Mouse (Mus musculus) c-Kit-positive CD71-positive TER-119-positive erythroid progenitor cells, embryonic 14.5 days (primary cell): ENCODE results near the gene Mast4.
A peak's percentile ranks its signal among the peaks of the same experiment; 100 is the strongest.

Experiments
- DNase-seq: peaks from one replicate; pipeline ENCODE4 v3.0.0-alpha.2; 2013; ENCODE audit warnings: low spot score

Mast4 gene

DNA sequence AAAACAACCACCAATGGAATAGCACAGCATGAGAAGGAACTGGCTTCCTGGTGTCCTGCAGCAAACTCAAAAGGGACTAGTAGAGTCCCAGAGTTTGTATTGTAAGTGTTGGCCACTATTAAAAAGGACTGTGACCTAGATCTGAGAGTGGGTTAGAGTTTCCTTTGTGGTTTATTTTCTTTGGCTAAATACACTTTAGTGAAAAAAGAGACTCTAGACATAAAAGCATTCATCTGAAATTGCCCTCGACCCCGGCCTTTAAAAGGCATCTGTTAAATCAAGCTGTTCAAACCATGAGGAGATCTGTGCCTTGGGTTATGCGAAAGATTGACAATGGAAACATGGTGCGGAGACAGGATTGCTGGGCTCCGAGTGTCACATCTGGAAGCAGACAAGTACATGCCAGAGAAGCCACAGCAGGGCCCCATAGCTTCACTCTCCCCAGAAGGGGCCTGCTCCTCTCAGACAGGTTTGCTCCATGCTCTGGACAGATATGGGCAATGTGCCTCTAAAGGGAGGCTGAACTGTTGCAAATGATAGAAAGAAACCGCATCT lies 543.6 kb downstream of the Mast4 start:
- no peak for DNase-seq

DNA sequence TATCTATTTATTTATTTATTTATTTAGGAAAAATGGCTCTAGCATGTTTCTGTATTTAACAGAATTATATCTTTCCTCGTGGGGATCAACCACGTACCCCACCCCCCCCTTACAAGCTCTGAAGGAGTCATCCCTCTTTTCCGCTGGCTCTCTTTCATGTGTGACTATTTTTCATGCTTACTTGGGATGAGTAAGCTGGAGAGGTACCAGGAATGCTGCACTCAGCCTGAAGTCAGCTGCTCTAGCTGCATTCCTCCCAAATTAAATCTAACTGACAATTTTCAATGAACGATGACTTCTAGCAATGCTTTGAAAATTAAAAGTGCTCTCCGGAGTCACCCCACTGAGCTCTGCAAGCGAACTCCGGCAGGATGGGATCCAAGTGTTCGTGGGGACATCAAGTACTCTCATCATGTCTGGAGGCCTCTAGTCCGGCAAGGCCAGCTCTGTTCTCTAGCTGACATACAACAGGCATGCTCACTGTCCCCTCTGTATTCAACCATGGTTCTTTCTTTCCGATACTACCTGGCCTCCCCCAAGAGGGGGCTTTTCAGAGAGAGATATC lies 547.5 kb downstream of the Mast4 start:
- no peak for DNase-seq

GRCm38 (mm10) chr13:102783531-102784310 lies 550.6 kb downstream of the Mast4 start:
- no peak for DNase-seq

- no peak for DNase-seq
These were observed 555.0 kb downstream of the Mast4 start for GRCm38 (mm10) chr13:102779275-102779674.

DNA sequence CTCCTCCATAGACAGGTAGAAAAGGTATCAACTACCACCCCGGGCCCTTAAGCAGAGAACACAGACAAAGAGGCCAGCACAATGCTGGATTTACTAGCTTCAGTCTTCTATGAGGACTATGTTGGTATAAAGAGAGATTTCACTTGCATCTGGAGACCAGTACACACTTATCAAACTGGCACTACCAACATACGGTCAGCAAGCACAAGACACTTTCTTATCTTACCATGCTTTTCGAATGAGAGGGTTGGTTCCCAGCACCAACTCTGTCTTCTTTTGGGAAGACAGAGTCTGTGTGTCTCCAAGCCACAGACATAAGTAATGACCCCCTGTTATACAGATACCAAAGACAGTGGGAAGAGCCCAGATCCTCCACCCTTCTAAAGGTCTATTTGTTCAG lies 555.4 kb downstream of the Mast4 start:
- DNase-seq, result no peak

DNA sequence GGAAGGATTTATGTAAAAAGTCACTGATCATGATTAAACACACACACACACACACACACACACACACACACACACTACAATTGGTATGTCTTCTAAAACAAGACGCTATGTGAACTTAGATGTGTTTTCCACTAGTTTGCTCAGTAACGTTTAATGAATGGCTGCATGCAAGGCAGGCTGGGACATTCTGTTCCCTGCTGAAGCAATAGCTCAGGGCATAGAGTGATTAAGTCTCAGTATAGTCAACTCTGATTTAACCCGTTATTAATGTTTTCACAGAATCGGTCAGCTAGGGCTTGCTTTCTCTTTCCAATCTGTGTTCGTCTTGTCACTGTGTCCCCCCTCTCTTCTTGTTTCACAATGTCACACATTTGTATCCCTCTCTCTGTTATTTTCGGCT lies 558.8 kb downstream of the Mast4 start:
- no peak for DNase-seq

GRCm38 (mm10) chr13:102774786-102775201 lies 559.5 kb downstream of the Mast4 start:
- DNase-seq, result no peak

DNA sequence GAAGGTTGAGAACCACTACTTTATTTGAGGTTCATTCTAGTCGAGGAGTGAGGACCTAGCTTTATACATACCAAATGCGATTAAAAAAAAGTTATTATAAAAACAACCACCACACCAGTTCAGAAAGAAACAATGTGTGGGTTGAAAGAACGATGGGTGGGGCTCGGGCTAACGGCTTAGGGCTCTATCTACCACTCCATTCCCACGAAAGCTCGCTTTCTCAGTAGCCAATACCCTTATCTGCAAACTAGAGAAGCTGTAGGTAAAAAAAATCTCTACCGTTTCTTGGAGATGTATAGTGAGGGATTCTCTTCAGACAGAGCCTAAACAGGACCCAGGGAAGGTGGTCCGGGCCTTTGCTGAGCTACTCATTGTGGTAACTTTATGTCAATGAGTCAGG lies 561.1 kb downstream of the Mast4 start:
- peak; percentile 51 for DNase-seq

DNA sequence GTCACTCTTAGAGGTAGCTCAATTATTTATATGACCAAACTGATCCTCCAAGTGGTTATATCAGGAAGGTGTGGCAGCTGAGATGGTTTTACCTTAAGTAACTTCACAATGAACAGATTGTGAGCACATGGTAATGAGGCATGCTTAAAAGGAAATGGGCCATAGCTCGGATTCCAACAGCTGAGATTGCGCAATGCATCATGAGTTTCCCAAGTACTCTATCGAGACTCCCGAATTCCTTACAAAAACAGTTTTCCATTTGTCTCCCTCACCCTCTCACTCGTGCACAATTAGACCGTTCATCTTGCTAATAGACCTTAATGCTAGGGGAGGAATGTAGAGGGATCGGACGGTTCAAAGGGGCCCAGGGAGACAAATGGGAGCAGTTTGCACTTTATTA lies 564.1 kb downstream of the Mast4 start:
- no peak for DNase-seq

DNA sequence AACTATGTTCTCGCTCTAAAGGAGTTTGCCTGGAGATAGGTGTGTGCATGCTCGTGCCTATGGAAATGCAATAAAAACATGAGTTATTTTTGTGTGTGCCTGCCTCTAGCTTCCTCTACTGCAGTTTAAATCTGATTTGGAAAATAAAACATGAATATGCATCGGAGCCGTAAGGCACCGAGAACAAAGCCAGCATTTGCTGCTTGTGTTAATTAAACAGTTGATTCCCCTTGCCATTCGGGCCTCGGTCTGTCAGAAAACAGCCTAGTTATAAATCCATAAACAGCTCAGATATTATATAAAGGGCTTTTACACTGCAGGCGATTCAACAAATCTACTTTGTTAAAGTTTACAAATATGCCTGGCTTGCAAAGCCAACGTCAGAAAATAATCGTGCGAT lies 565.8 kb downstream of the Mast4 start:
- DNase-seq, result no peak

DNA sequence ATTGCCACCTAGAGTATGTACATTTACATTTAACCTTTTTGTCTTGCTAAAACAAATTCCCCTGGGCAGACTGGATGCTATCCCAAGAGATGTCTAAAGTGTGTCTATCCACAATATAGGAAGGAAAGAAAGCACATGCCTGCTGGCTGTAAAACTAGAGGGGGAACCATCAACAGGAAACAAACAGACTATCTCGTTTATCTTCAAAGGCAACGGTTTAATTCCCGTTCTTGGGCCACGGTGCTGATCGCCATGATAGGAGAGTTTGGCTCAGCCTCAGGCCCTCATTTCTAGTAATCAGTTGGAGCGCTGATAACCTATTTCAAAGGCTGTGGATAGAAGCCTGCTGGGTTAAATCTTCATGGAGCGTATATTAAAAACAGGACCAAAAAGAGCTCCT lies 567.2 kb downstream of the Mast4 start:
- no peak for DNase-seq

DNA sequence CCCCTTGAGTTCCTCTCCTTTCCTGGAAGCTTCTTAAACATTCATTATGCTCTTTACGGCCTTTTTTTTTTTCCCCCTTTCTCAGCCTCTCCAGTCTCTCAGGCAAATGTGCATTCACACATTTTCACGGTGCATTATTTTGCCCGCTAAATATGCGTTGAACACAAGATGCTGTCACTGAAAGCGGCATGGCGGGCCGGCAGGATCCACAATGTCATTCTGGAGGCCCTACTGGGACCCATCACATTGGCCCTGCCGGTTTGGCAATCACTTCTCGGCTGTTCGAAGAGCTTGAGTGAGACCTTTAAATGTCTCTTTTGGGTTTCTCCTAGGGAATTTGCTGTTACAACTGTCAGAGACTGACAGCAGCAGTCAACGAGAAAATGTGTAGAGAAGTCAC lies 569.1 kb downstream of the Mast4 start:
- DNase-seq, result no peak

DNA sequence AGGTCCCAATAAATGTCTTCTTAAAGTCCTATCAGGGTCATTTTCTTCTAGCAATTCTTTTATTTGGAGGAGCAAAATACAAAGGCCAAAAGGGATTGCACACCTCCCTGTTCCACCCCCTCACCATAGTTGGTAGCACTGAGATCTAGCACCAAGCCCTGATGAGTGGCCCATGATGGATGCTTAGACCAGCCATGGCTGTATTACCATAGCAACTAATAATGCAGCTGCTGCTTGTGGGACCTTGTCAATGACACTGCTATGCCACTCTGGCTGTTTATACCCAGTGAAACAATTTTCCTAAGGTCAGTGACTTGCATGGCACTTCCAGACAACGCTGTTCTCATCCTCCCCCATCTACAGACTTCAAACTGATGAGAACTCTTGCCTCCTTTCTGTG lies 570.1 kb downstream of the Mast4 start:
- no peak for DNase-seq

- DNase-seq, result no peak
These were observed 572.1 kb downstream of the Mast4 start for GRCm38 (mm10) chr13:102762203-102762602.

DNA sequence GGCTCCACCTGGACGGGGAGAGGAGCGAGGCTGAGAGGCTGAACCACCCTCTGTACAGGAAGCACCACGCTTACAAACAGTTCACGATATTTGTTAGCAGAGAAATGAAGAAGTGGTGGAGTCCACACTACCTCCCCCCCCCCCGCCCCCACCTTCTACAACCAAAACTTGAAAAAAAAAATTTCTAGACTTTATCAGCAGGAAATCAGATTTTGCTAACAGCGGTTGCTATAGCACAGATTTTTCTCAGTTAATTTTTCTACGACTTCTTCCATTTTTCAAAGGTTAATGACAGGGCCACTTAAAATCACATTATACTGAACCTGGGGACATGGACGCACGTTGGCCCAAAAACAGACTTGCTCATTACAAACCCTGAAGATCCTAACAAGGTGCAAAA lies 572.9 kb downstream of the Mast4 start:
- DNase-seq, result no peak

DNA sequence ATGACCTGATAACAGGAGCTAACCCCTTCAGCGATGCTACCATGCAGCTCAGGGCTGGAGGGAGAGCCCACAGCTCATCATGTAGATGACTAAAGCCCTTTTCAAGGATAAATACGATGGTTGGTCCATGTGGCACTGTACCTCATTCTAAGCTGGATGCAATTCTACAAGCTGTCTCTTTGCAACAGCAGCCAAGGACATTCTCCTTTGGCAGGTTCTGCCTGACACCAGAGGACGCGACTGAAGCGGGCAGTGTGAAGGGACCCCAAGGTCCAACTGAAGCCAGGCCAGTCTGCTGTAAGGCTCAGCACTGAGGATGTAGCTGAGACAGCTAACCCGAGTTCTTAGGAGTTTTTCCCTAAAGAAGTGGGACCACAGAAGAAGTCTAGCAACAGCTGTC lies 576.3 kb downstream of the Mast4 start:
- DNase-seq, result no peak

- DNase-seq, result no peak
These were observed 578.2 kb downstream of the Mast4 start for GRCm38 (mm10) chr13:102756071-102756470.

- no peak for DNase-seq
These were observed 579.2 kb downstream of the Mast4 start for GRCm38 (mm10) chr13:102755124-102755523.

GRCm38 (mm10) chr13:102753714-102754556 lies 580.4 kb downstream of the Mast4 start:
- DNase-seq, result peak; percentile 69

DNA sequence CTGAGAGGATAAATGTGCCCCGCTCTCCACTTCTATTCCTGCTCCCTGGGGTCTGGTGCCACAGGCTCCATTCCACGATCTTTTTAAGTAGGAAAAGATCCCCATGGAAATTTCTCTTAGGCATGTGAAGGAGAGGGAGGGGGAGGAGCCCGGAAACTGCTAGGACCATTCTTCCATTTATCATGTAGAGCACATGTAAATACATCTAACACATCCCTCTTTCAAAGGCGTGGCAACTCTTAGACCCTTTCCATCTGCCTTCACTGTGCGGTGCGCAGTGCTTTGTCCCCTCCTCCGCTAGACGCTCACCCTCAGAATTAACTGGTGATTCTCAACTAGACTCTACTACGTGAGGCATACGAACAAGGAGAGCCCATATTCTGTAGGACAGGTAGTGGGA lies 584.4 kb downstream of the Mast4 start:
- no peak for DNase-seq

- DNase-seq, result no peak
These were observed 585.1 kb downstream of the Mast4 start for GRCm38 (mm10) chr13:102749194-102749593.

GRCm38 (mm10) chr13:102746803-102747561 lies 587.3 kb downstream of the Mast4 start:
- no peak for DNase-seq
